Mouse (Mus musculus): Measurements from ENCODE around the gene Copg2. TPM values are rescaled to one million over a fixed set of nuclear protein-coding genes. Genes with fewer than 3 reads are reported as not detected.

Copg2 gene
- 31.0 and 31.7 TPM in 2 replicates for polyA plus RNA-seq (2014; fragmentation: Nextera tagmentation; extraction: Ambion mirVana)

DNA sequence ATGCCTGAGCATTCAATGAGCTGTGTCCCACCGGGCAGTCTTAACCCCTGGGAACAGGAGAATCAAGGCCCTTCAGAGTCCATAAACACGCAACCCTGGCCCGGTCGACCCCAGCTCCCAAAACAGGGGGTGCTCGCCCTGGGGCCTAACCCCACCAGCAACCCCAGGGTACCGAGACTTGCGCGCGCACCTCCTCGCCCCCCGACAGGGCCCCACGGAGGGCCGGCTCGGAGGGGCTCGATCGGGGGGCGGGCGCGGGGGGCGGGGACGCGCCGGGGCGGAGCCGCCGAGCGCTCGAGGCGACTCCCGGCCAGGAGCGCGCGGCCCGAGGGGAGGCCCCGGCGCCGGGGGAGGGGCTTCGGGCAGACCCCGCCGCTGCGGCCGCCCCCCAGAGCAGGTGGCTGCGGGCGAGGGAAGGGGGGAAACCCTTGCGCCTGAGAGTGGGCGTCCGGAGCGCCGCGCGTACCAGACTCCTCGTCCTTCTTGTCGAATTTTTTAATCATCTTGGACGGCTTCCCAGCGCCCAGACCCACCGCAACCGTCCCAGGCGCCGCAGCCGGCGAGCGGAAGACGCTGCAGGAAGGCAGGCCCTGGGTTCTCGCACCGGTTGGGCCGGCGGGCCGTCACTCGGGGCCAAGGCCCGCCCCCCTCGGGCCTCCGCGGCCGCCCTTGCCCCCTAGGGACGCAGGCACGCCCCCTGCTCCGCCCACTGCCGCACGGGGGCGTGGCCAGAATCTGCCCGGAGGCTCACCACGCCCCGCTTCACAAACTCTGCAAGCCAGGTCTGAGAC lies at the start of gene Copg2:
Gene Copg2 (minus strand): TSS at position 600 of the 791 bp plus-strand sequence.
- peak within 1 kb of the TSS; percentile 79 for H3K9ac ChIP-seq (ENCODE audit: low read length)
- H3K27ac ChIP-seq (replicated peaks in 1 of 2; ENCODE audit: control insufficient read depth in 1 of 2, insufficient read depth in 1 of 2, low read depth in 2 of 2, low read length in 2 of 2): peak within 1 kb of the TSS; percentile 93 to 94
- H3K4me2 ChIP-seq (ENCODE audit: low read length): peak within 1 kb of the TSS; percentile 71
- ATAC-seq (ENCODE audit: insufficient number of reproducible peaks, insufficient read depth, low FRiP score, low read depth): peak; percentile 99
- peaks cover 2 to 10% of the 10 kb centered on the region in 2 experiments; a peak in 3 of 4 replicates for H3K4me1 ChIP-seq (ENCODE audit: control insufficient read depth in 2 of 2, insufficient read depth in 2 of 2, low read length in 2 of 2)
- whole genome bisulfite sequencing: under 1% methylated on average over 79 of the region's 83 CpGs
- H3K4me3 ChIP-seq (ENCODE audit: control insufficient read depth in 1 of 2, insufficient read depth in 1 of 2, low read depth in 1 of 2, low read length in 2 of 2): peak within 1 kb of the TSS; percentile 60 to 85
- H3K27me3 ChIP-seq (ENCODE audit: control insufficient read depth, insufficient read depth, low read length): no peaks in the 10 kb centered on the region
- H3K36me3 ChIP-seq (ENCODE audit: control insufficient read depth, insufficient read depth, low read length): 0 out of 2 replicates have a peak, but pooled peaks cover 5% of the 10 kb centered on the region
- no peaks in the 10 kb centered on the region for H3K9me3 ChIP-seq (ENCODE audit: control insufficient read depth, low read length)

DNA sequence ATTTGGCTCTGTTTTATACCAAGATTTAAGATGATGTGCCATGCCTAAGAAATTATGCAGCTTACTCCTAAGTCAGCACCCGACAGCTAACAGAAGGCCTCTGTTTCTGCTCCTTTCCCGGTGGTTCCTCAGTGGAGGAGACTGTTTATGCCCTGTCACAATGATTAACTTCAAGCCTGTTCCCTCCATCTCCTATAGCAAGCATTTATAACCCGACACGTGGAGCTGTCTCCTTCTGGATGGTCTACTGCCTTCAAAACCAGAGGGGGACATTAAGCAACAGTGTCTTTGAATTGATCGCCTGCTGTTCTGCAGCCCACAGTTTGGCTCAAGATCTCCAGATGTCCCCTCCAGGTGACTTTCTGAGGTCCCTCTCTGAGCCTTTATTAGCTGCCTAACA lies 42.7 kb upstream of the Copg2 start:
- Histone ChIP-seq H3K9me3 (ENCODE audit: control insufficient read depth, low read length) (no peaks in the 10 kb centered on the region), H3K27me3 (ENCODE audit: control insufficient read depth, insufficient read depth, low read length) (no peaks in the 10 kb centered on the region), H3K36me3 (ENCODE audit: control insufficient read depth, insufficient read depth, low read length) (no peaks in the 10 kb centered on the region), H3K9ac (ENCODE audit: low read length) (no peak overlapping the region), H3K4me1 (ENCODE audit: control insufficient read depth in 2 of 2, insufficient read depth in 2 of 2, low read length in 2 of 2) (no peaks in the 10 kb centered on the region), H3K27ac (replicated peaks in 1 of 2; ENCODE audit: control insufficient read depth in 1 of 2, insufficient read depth in 1 of 2, low read depth in 2 of 2, low read length in 2 of 2) (no peak overlapping the region), H3K4me2 (ENCODE audit: low read length) (no peak overlapping the region), H3K4me3 (ENCODE audit: control insufficient read depth in 1 of 2, insufficient read depth in 1 of 2, low read depth in 1 of 2, low read length in 2 of 2) (no peak overlapping the region)
- no peak for ATAC-seq (ENCODE audit: insufficient number of reproducible peaks, insufficient read depth, low FRiP score, low read depth)
- WGBS: 74% methylated on average over 5 of the region's 5 CpGs

DNA sequence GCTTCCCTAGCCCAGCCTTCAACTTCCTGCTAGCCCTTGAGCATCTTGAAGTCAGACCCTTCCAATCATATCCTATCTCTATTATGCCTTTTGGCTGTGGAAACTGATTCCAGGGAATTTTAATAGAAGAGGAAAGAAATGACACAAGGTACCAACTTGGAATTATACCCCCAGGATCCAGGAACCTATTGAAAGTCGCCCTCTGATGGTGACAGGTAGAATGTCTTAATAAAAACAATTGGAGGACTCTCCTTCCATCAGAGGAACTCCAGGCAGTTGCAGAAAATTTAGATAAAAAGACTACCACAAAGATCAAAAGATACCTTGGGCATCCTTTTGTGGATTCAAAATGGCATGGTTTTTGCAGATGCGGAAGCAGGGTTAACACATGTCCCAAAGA lies 26.2 kb upstream of the Copg2 start:
- no peak overlapping the region for H3K27ac ChIP-seq (replicated peaks in 1 of 2; ENCODE audit: control insufficient read depth in 1 of 2, insufficient read depth in 1 of 2, low read depth in 2 of 2, low read length in 2 of 2)
- 43% methylated on average over 2 of the region's 2 CpGs for WGBS
- H3K4me1 ChIP-seq (ENCODE audit: control insufficient read depth in 2 of 2, insufficient read depth in 2 of 2, low read length in 2 of 2): peaks cover 0 to 3% of the 10 kb centered on the region in 2 experiments; a peak in 2 of 4 replicates
- no peaks in the 10 kb centered on the region for H3K9me3 ChIP-seq (ENCODE audit: control insufficient read depth, low read length)
- ATAC-seq (ENCODE audit: insufficient number of reproducible peaks, insufficient read depth, low FRiP score, low read depth): no peak
- no peak overlapping the region for H3K4me3 ChIP-seq (ENCODE audit: control insufficient read depth in 1 of 2, insufficient read depth in 1 of 2, low read depth in 1 of 2, low read length in 2 of 2)
- no peaks in the 10 kb centered on the region for H3K27me3 ChIP-seq (ENCODE audit: control insufficient read depth, insufficient read depth, low read length)
- H3K9ac ChIP-seq (ENCODE audit: low read length): no peak overlapping the region
- H3K36me3 ChIP-seq (ENCODE audit: control insufficient read depth, insufficient read depth, low read length): no peaks in the 10 kb centered on the region
- H3K4me2 ChIP-seq (ENCODE audit: low read length): no peak overlapping the region

DNA sequence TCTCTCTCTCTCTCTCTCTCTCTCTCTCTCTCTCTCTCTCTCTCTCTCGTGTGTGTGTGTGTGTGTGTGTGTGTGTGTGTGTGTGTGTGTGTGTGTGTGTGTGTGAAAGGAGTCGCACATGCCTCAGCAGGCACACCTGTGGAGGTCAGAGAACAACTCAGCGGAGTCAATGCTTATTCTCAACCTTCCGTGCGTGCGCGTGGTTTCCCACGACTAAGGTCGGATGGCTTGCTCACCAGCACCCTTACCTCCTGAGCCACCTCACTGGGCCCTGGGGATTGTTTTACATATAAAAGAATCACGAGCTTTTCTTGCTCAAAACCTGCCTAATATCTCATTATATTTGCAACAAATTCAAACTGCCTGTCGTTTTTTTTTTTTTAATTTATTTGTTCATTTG lies 25.2 kb upstream of the Copg2 start:
- peaks cover 0 to 3% of the 10 kb centered on the region in 2 experiments; a peak in 2 of 4 replicates for H3K4me1 ChIP-seq (ENCODE audit: control insufficient read depth in 2 of 2, insufficient read depth in 2 of 2, low read length in 2 of 2)
- no peak overlapping the region for H3K4me3 ChIP-seq (ENCODE audit: control insufficient read depth in 1 of 2, insufficient read depth in 1 of 2, low read depth in 1 of 2, low read length in 2 of 2)
- H3K27ac ChIP-seq (replicated peaks in 1 of 2; ENCODE audit: control insufficient read depth in 1 of 2, insufficient read depth in 1 of 2, low read depth in 2 of 2, low read length in 2 of 2): no peak overlapping the region
- H3K4me2 ChIP-seq (ENCODE audit: low read length): no peak overlapping the region
- ATAC-seq (ENCODE audit: insufficient number of reproducible peaks, insufficient read depth, low FRiP score, low read depth): no peak
- no peaks in the 10 kb centered on the region for H3K36me3 ChIP-seq (ENCODE audit: control insufficient read depth, insufficient read depth, low read length)
- H3K27me3 ChIP-seq (ENCODE audit: control insufficient read depth, insufficient read depth, low read length): no peaks in the 10 kb centered on the region
- H3K9ac ChIP-seq (ENCODE audit: low read length): no peak overlapping the region
- H3K9me3 ChIP-seq (ENCODE audit: control insufficient read depth, low read length): no peaks in the 10 kb centered on the region
- 82% methylated on average over 10 of the region's 11 CpGs for whole genome bisulfite sequencing

DNA sequence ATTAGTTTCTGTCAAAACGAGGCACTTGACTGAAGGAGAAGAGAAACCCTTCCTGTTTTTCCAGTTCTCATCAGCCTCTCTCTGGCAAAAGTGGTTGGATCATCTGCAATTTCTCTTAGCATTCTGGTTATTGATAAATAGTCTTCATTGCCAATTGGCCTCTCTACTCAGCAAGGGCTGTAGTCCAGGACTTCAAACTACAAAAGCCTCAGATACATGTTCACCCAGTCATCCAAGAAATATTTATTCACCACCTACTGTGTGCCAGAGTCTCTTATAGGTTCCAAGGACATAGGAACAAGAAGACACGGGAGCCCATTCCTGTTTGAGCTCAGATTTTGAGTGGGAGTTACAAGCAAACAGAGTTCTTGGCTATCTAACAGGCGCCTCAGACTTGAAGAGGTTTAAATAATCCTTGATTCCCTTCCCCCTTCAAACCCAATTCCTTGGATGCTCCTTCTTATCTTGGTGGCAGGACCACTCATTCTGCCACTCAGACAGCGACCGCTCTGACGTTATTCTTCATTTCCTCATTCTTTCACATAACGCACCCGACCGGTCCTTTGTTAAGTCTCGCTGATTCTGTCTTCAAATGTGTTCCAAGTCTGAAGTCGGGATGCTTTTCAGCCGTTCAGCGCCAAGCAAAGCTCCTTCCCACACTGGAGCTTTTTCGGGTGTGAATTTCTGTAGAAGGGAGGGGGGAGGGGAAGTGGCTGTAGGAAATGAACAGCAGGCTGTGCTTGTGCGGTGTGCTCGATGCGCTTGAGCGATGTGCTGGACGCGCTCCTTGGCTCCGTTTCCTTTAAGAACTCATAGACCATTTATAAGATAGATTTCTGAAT lies 24.5 kb upstream of the Copg2 start:
- 41% methylated on average over 21 of the region's 21 CpGs for WGBS
- no peak overlapping the region for H3K27ac ChIP-seq (replicated peaks in 1 of 2; ENCODE audit: control insufficient read depth in 1 of 2, insufficient read depth in 1 of 2, low read depth in 2 of 2, low read length in 2 of 2)
- H3K9ac ChIP-seq (ENCODE audit: low read length): peak overlapping the region; percentile 18; the same call in 1 of the 2 replicates
- H3K4me1 ChIP-seq (ENCODE audit: control insufficient read depth in 2 of 2, insufficient read depth in 2 of 2, low read length in 2 of 2): peaks cover 0 to 3% of the 10 kb centered on the region in 2 experiments; a peak in 2 of 4 replicates
- H3K36me3 ChIP-seq (ENCODE audit: control insufficient read depth, insufficient read depth, low read length): no peaks in the 10 kb centered on the region
- H3K4me3 ChIP-seq (ENCODE audit: control insufficient read depth in 1 of 2, insufficient read depth in 1 of 2, low read depth in 1 of 2, low read length in 2 of 2): peak overlapping the region; percentile 22 to 33
- H3K9me3 ChIP-seq (ENCODE audit: control insufficient read depth, low read length): no peaks in the 10 kb centered on the region
- H3K27me3 ChIP-seq (ENCODE audit: control insufficient read depth, insufficient read depth, low read length): no peaks in the 10 kb centered on the region
- no peak for ATAC-seq (ENCODE audit: insufficient number of reproducible peaks, insufficient read depth, low FRiP score, low read depth)
- H3K4me2 ChIP-seq (ENCODE audit: low read length): peak overlapping the region; percentile 51

DNA sequence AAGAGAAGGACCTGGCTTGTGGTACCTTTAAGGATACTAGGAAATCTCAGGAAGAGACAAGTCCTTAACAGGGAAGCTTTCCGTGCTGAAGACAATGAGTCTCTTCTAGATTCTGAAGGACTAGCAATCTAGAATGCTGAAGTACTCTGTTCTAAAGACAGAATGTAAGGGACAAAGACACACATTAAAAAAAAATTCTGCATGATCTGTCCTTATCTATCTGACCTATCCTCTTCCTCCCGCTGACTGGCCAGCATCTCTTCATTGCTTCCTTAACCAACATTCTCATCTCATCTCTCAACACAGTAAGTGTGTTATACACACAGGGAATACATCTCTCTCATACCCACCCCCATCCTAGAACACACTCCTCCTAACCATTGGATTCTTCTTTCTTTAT lies 18.9 kb upstream of the Copg2 start, which contains the start of gene Tsga13:
Gene Tsga13 (minus strand): TSS at position 101 of the 400 bp plus-strand sequence.
- H3K4me2 ChIP-seq (ENCODE audit: low read length): no peak within 1 kb of the TSS
- no peaks in the 10 kb centered on the region for H3K9me3 ChIP-seq (ENCODE audit: control insufficient read depth, low read length)
- no peak for ATAC-seq (ENCODE audit: insufficient number of reproducible peaks, insufficient read depth, low FRiP score, low read depth)
- H3K4me3 ChIP-seq (ENCODE audit: control insufficient read depth in 1 of 2, insufficient read depth in 1 of 2, low read depth in 1 of 2, low read length in 2 of 2): no peak within 1 kb of the TSS
- no peak within 1 kb of the TSS for H3K27ac ChIP-seq (replicated peaks in 1 of 2; ENCODE audit: control insufficient read depth in 1 of 2, insufficient read depth in 1 of 2, low read depth in 2 of 2, low read length in 2 of 2)
- no peaks in the 10 kb centered on the region for H3K27me3 ChIP-seq (ENCODE audit: control insufficient read depth, insufficient read depth, low read length)
- H3K36me3 ChIP-seq (ENCODE audit: control insufficient read depth, insufficient read depth, low read length): no peaks in the 10 kb centered on the region
- no peak within 1 kb of the TSS for H3K9ac ChIP-seq (ENCODE audit: low read length)
- 77% methylated on average over 2 of the region's 2 CpGs for WGBS
- no peaks in the 10 kb centered on the region for H3K4me1 ChIP-seq (ENCODE audit: control insufficient read depth in 2 of 2, insufficient read depth in 2 of 2, low read length in 2 of 2)

DNA sequence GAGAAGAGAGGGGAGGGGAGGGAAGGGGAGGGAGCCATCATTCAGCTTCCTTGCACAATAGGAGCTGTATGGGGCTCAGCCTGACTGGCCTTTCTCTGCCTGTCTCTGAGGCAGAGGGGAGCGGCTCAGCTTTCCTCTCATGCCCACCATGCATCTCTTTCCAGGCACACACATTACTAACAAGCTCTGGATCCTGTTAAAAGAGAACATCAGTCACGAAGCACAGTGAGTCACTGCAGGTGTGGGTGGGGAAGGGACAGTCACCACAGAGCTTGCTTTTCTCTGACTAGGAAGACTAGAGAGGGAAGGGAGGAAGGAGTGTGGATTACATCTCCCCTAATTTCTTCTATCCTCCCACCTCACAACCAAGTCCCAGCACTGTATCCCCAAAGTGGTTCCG lies 11.4 kb upstream of the Copg2 start:
- Histone ChIP-seq H3K4me1 (ENCODE audit: control insufficient read depth in 2 of 2, insufficient read depth in 2 of 2, low read length in 2 of 2) (no peaks in the 10 kb centered on the region), H3K27ac (replicated peaks in 1 of 2; ENCODE audit: control insufficient read depth in 1 of 2, insufficient read depth in 1 of 2, low read depth in 2 of 2, low read length in 2 of 2) (no peak overlapping the region), H3K9ac (ENCODE audit: low read length) (no peak overlapping the region), H3K4me3 (ENCODE audit: control insufficient read depth in 1 of 2, insufficient read depth in 1 of 2, low read depth in 1 of 2, low read length in 2 of 2) (no peak overlapping the region), H3K27me3 (ENCODE audit: control insufficient read depth, insufficient read depth, low read length) (no peaks in the 10 kb centered on the region), H3K9me3 (ENCODE audit: control insufficient read depth, low read length) (no peaks in the 10 kb centered on the region), H3K36me3 (ENCODE audit: control insufficient read depth, insufficient read depth, low read length) (no peaks in the 10 kb centered on the region), H3K4me2 (ENCODE audit: low read length) (no peak overlapping the region)
- 44% methylated on average over 3 of the region's 3 CpGs for WGBS
- ATAC-seq (ENCODE audit: insufficient number of reproducible peaks, insufficient read depth, low FRiP score, low read depth): no peak

All from heart, embryonic 14.5 days (tissue).